Mouse (Mus musculus): ENCODE measurements around the gene Wnt7a.

The Wnt7a gene

GRCm38 (mm10) chr6:91410961-91411368, at the start of gene Wnt7a:
Gene Wnt7a, minus strand, starts transcription at chr6:91411363.
- in situ Hi-C loops (cut with MboI, MseI) = loop anchor here (5.0 kb wide), 1 partner anchor 124 kb away; no protein-coding TSS in a partner anchor

- in situ Hi-C loops (cut with MboI, MseI) = no loop called here
Measured at GRCm38 (mm10) chr6:91459471-91459870, 48.3 kb upstream of the Wnt7a start.

- in situ Hi-C loops (cut with MboI, MseI) = no loop called here
Measured at GRCm38 (mm10) chr6:91454546-91454945, 43.4 kb upstream of the Wnt7a start.

- in situ Hi-C loops (cut with MboI, MseI) = no loop called here
Measured at GRCm38 (mm10) chr6:91452056-91452455, 40.9 kb upstream of the Wnt7a start.

- in situ Hi-C loops (cut with MboI, MseI) = no loop called here
Measured at GRCm38 (mm10) chr6:91449472-91450225, 38.5 kb upstream of the Wnt7a start.

GRCm38 (mm10) chr6:91445316-91445715, 34.2 kb upstream of the Wnt7a start:
- in situ Hi-C loops (cut with MboI, MseI) = no loop called here

GRCm38 (mm10) chr6:91441145-91441662, 30.0 kb upstream of the Wnt7a start:
- in situ Hi-C loops (cut with MboI, MseI) = no loop called here

- in situ Hi-C loops (cut with MboI, MseI) = no loop called here
Measured at GRCm38 (mm10) chr6:91440474-91441144, 29.4 kb upstream of the Wnt7a start.

GRCm38 (mm10) chr6:91424151-91424550, 13.0 kb upstream of the Wnt7a start:
- in situ Hi-C loops (cut with MboI, MseI) = no loop called here

- in situ Hi-C loops (cut with MboI, MseI) = no loop called here
Measured at GRCm38 (mm10) chr6:91421629-91422028, 10.5 kb upstream of the Wnt7a start.

GRCm38 (mm10) chr6:91417291-91417845, 6.2 kb upstream of the Wnt7a start:
- in situ Hi-C loops (cut with MboI, MseI) = no loop called here

GRCm38 (mm10) chr6:91416146-91416545, 5.0 kb upstream of the Wnt7a start:
- in situ Hi-C loops (cut with MboI, MseI) = no loop called here

GRCm38 (mm10) chr6:91414890-91415289, 3.7 kb upstream of the Wnt7a start:
- in situ Hi-C loops (cut with MboI, MseI) = loop anchor here (5.0 kb wide), 1 partner anchor 128 kb away; no protein-coding TSS in a partner anchor

GRCm38 (mm10) chr6:91411369-91411981, 312 bp upstream of the Wnt7a start:
- in situ Hi-C loops (cut with MboI, MseI) = loop anchor here (5.0 kb wide), 1 partner anchor 124 kb away; no protein-coding TSS in a partner anchor

- in situ Hi-C loops (cut with MboI, MseI) = loop anchor here (5.0 kb wide), 1 partner anchor 123 kb away; no protein-coding TSS in a partner anchor
Measured at GRCm38 (mm10) chr6:91410168-91410780, 889 bp downstream of the Wnt7a start.

- in situ Hi-C loops (cut with MboI, MseI) = loop anchor here (5.0 kb wide), 1 partner anchor 122 kb away; no protein-coding TSS in a partner anchor
Measured at GRCm38 (mm10) chr6:91409448-91410167, 1.6 kb downstream of the Wnt7a start.

GRCm38 (mm10) chr6:91408616-91409015, 2.5 kb downstream of the Wnt7a start:
- in situ Hi-C loops (cut with MboI, MseI) = no loop called here

- in situ Hi-C loops (cut with MboI, MseI) = no loop called here
Measured at GRCm38 (mm10) chr6:91401591-91401990, 9.6 kb downstream of the Wnt7a start.

- in situ Hi-C loops (cut with MboI, MseI) = no loop called here
Measured at GRCm38 (mm10) chr6:91400514-91400913, 10.6 kb downstream of the Wnt7a start.

- in situ Hi-C loops (cut with MboI, MseI) = no loop called here
Measured at GRCm38 (mm10) chr6:91392475-91393174, 18.5 kb downstream of the Wnt7a start.

All from T-helper 2 cell (primary cell).